Mouse (Mus musculus): ENCODE data around the gene Shbg. TPM values are rescaled to one million over a fixed set of nuclear protein-coding genes. Genes with fewer than 3 reads are reported as not detected.

Gene Shbg
- total RNA-seq, 1 experiment from 2014 or later: not detected

DNA sequence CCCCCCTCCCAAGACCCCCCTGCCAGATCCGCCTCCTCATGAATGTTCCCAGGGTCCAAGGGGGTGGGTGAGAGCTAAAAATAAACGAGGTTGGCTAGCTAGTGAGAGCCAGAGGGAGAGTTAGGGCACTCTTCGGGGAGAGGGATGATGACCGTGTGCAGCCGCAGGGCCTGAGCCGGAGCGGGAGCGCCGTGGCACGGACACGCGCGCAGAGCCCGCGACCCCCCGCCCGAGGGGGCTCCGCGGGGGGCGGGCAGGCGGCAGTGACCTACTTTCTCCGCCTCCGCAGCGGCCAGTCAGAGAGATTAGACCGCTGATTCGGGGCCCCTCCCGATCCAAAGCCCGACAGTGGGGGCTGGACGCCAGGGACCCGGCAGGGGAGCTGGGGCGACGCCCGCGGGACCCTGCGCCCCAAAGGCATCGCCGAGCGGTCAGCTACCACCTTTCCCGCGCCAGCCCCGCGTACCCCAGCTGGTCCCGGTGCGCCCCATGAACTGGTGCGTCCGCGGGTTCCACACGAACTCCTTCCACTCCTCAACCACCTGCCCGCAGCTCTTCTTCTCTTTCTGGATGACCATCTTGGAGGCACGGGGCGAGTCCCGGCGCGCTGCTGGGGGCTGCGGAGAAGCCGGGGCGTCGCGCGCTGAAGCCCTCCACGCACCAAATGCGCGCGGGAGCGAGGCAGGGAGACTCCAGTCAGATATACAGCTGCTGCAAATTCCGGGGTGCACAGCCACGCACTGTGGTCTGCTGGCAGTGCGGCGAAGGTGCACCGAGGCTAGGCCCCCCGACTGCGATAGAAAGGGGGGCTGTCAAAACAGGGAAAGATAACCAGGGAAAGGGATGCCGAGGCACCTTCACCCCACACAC, 12.7 kb downstream of the Shbg start:
- ATAC-seq (replicated peaks; ENCODE audit: insufficient number of reproducible peaks, low FRiP score, low TSS enrichment, poor library complexity, severe bottlenecking): no peak

GRCm38 (mm10) chr11:69604347-69604746, 13.4 kb downstream of the Shbg start:
- no peak for ATAC-seq (replicated peaks; ENCODE audit: insufficient number of reproducible peaks, low FRiP score, low TSS enrichment, poor library complexity, severe bottlenecking)

- no peak for ATAC-seq (replicated peaks; ENCODE audit: insufficient number of reproducible peaks, low FRiP score, low TSS enrichment, poor library complexity, severe bottlenecking)
Measured at GRCm38 (mm10) chr11:69603516-69603915, 14.2 kb downstream of the Shbg start.

DNA sequence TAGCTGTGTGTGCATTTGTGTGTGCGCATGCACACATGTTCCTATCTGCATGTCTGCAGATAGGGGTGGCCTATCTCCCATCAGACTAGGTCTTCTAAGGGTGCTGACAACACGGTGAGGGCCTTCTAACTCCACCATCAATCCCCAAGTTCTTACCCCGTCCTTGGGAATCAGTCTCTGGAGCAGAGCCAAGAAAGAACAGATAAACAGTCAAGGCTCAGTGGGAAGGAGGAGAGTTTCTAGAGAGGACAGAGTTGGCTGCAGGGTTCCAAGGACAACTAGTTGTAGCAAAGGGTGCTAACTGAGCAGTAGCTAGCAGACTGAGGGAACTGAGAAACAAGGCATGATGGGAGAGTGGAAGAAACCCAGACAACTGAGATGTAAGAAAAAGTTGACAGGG, 15.9 kb downstream of the Shbg start:
- no peak for ATAC-seq (replicated peaks; ENCODE audit: insufficient number of reproducible peaks, low FRiP score, low TSS enrichment, poor library complexity, severe bottlenecking)

DNA sequence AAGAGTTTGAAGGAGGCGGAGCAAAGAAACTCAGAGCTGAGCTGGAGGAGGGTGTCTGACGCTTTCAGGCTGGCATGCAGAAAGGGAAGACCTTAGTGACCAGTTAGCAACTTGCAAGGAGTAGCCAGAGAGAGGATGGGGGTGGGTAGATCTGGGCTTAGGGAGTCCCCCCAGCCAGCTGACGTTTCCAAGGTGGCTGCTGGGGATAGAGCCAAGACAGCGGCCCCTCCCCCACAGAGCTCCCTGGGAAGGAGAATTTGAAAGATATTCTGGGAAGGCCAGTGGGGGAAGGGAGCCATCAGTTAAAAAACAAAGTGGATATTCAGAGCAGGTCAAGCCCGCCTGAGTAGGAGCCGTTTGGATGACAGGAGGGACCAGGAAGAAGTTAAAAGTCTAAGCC, 17.6 kb downstream of the Shbg start:
- ATAC-seq (replicated peaks; ENCODE audit: insufficient number of reproducible peaks, low FRiP score, low TSS enrichment, poor library complexity, severe bottlenecking): no peak

- no peak for ATAC-seq (replicated peaks; ENCODE audit: insufficient number of reproducible peaks, low FRiP score, low TSS enrichment, poor library complexity, severe bottlenecking)
Measured at GRCm38 (mm10) chr11:69599436-69599835, 18.3 kb downstream of the Shbg start.

GRCm38 (mm10) chr11:69594853-69595252, 22.9 kb downstream of the Shbg start:
- no peak for ATAC-seq (replicated peaks; ENCODE audit: insufficient number of reproducible peaks, low FRiP score, low TSS enrichment, poor library complexity, severe bottlenecking)

- ATAC-seq (replicated peaks; ENCODE audit: insufficient number of reproducible peaks, low FRiP score, low TSS enrichment, poor library complexity, severe bottlenecking): no peak
Measured at GRCm38 (mm10) chr11:69592799-69593198, 24.9 kb downstream of the Shbg start.

DNA sequence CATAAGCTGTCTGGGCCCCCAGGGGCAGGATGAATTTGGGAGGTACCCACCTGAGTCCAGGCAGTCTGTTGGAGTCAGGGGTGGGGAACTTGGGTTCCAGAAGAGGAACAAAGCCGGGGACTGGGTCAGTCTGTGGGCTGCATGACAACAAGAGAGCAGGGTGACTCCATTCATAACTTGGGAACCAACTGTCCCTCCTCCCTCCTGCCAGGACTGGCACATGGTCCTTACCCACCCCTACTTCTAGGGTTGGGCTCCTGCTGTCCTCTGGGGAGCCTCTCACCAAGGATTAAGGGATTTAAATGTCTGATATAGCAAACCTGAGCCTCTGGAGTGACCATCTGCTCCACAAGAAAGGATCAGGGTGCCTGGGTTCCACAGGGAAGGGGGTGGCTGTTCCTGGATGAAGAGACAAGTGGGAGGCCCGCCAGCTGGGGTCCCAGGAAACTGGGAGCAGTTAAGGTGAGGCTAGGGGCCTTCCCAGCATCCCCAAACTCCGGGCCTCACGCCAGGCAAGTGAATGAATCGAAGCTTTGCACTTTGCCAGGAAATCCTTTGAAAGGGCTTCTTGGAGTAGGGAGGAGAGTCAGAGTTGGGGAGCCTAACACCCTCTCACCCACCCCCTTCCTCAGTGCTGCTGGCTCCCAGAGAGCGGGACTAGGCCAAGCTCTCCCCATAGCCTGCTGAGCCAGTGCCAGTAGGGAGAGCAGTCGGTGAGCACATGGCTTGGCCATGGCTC, 25.6 kb downstream of the Shbg start:
- ATAC-seq (replicated peaks; ENCODE audit: insufficient number of reproducible peaks, low FRiP score, low TSS enrichment, poor library complexity, severe bottlenecking): no peak

DNA sequence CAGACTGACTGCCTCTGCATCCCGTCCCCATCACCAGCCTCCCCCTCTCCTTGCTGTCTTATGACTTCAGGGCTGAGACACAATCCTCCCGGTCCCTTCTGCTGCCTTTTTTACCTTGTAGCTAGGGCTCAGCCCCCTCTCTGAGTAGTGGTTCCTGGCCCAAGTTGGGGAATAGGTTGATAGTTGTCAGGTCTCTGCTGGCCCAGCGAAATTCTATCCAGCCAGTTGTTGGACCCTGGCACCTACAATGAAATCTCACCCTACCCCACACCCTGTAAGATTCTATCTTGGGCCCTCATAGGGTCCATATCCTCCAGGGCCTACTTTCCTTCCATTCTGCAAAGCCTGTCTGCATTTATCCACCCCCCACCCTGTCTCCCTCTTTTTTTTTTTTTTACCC, 26.3 kb downstream of the Shbg start:
- no peak for ATAC-seq (replicated peaks; ENCODE audit: insufficient number of reproducible peaks, low FRiP score, low TSS enrichment, poor library complexity, severe bottlenecking)

DNA sequence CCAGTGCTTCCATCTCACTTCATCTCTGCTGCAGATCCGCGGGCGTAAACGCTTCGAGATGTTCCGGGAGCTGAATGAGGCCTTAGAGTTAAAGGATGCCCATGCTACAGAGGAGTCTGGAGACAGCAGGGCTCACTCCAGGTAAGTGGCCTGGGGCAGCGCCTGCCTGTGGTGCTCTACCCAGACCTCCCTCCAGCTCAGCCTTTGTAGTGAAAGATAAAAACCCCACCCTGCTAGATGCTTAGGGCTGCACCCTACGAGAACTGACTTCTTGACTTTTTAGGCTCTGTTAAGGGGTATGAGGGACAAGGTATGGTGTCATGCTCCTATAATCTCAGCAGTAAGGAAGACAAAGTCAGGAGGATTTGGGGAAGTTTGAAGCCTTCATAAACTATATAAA, 27.1 kb downstream of the Shbg start:
- no peak for ATAC-seq (replicated peaks; ENCODE audit: insufficient number of reproducible peaks, low FRiP score, low TSS enrichment, poor library complexity, severe bottlenecking)

GRCm38 (mm10) chr11:69589207-69589834, 28.4 kb downstream of the Shbg start:
- ATAC-seq (replicated peaks; ENCODE audit: insufficient number of reproducible peaks, low FRiP score, low TSS enrichment, poor library complexity, severe bottlenecking): no peak

DNA sequence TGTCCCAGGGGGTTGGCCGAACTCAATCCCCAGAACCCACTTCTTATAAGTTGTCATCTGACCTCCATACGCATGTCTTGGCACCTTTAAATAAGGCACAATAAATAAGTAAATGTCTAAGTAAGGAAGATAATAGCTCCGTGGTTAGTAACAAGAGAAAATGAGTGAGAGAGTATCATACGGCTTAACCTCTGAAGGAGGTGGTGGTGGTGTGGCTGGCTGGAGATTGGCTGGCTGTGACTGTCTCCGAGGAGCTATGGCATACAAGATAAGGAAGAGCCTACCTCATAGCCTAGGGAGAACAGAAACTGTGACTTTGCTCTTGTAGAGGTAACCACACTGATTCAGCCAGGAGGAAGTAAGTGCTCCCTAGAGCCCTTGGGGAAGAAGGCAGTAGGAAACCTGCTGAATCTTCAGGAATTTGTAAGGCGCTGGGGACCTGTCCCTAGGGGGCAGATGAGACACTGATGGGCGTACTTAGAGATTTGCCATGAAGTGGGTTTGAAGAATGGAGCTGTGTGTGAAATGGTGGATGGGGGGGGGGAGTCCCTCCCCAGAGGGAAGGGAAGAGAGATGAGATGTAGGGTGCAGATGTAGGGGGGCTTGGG, 31.9 kb downstream of the Shbg start:
- ATAC-seq (replicated peaks; ENCODE audit: insufficient number of reproducible peaks, low FRiP score, low TSS enrichment, poor library complexity, severe bottlenecking): peak; percentile 55

- ATAC-seq (replicated peaks; ENCODE audit: insufficient number of reproducible peaks, low FRiP score, low TSS enrichment, poor library complexity, severe bottlenecking): no peak
Measured at GRCm38 (mm10) chr11:69584937-69585336, 32.8 kb downstream of the Shbg start.

GRCm38 (mm10) chr11:69584008-69584407, 33.7 kb downstream of the Shbg start:
- no peak for ATAC-seq (replicated peaks; ENCODE audit: insufficient number of reproducible peaks, low FRiP score, low TSS enrichment, poor library complexity, severe bottlenecking)

- no peak for ATAC-seq (replicated peaks; ENCODE audit: insufficient number of reproducible peaks, low FRiP score, low TSS enrichment, poor library complexity, severe bottlenecking)
Measured at GRCm38 (mm10) chr11:69582230-69582805, 35.4 kb downstream of the Shbg start.

- ATAC-seq (replicated peaks; ENCODE audit: insufficient number of reproducible peaks, low FRiP score, low TSS enrichment, poor library complexity, severe bottlenecking): no peak
Measured at GRCm38 (mm10) chr11:69581814-69582213, 35.9 kb downstream of the Shbg start.

DNA sequence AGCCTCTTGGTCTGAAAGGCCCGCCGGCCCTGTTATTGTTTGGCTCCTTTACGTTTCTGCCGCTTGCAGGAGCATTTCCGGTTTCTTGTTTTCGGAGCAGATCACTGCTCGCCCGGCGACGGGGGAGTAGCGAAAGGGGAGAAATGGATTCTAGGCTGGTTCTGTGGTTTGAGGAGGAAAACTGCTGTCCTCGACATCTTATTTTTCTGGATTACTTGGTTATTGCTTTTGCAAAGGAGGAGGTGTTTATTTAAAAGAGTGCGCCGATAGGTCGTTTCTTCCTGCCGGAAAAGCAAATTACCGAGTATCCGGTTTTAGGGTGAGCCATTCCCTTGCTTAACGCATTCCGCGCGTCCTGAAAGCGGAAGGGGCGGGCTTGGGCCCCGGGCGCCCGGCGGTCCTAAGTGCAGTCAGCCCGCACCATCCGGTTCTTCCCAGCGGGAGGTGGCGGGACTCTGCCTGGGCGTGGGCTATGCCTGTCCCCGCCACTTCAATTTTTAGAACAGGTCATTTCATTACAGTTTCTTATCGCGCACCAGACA, 36.5 kb downstream of the Shbg start:
- ATAC-seq (replicated peaks; ENCODE audit: insufficient number of reproducible peaks, low FRiP score, low TSS enrichment, poor library complexity, severe bottlenecking): peak; percentile 57
